Mouse (Mus musculus) thymus, adult 2 months (tissue): Measurements from ENCODE around the gene Tmprss12.

Experiments
- CTCF ChIP-seq: fragments of 200-500 bp; IDR thresholded peaks from 2 replicates; pipeline ENCODE4 v1.5.1; 2012; ENCODE audit warnings: mild to moderate bottlenecking, control low read depth, low read length, moderate library complexity, borderline replicate concordance; ENCODE audit not compliant: control insufficient read depth, poor library complexity, insufficient read depth; ENCODE audit errors: extremely low read depth
- POLR2A ChIP-seq: fragments of 200-500 bp; IDR thresholded peaks from 2 replicates; pipeline ENCODE4 v1.6.1; 2012; ENCODE audit warnings: mild to moderate bottlenecking, low read length, control low read depth, moderate library complexity; ENCODE audit not compliant: control insufficient read depth, poor library complexity, insufficient read depth; ENCODE audit errors: extremely low read depth

- TF ChIP-seq CTCF: no peak
- no peak for TF ChIP-seq POLR2A
These were observed 11.7 kb upstream of the Tmprss12 start for GRCm38 (mm10) chr15:100268916-100269315.
